Mouse (Mus musculus) brain, embryonic 14.5 days (tissue): ENCODE results near the gene Tulp3. TPM values are rescaled to one million over a fixed set of nuclear protein-coding genes. Genes with fewer than 3 reads are reported as not detected.
"Not testable (repeated sequence)": the region's sequence is repeated elsewhere in the genome, so short reads cannot be mapped to it uniquely, and the experiment has no call there.

ENCODE experiments used
- DNase-seq: peaks from one replicate; pipeline ENCODE4 v3.0.0-alpha.2; 2011; ENCODE audit warnings: low read depth
- CTCF ChIP-seq: fragments of 200-500 bp; IDR thresholded peaks from 2 replicates; pipeline ENCODE4 v1.5.1; 2012; ENCODE audit warnings: inconsistent platforms, mild to moderate bottlenecking, moderate library complexity, borderline replicate concordance; ENCODE audit not compliant: insufficient read depth, insufficient read length; ENCODE audit errors: extremely low read depth
- POLR2A ChIP-seq: fragments of 200-500 bp; IDR thresholded peaks from 2 replicates; pipeline ENCODE4 v1.6.1; 2012; ENCODE audit warnings: mild to moderate bottlenecking, inconsistent platforms, borderline replicate concordance; ENCODE audit not compliant: poor library complexity, insufficient read depth, insufficient read length, severe bottlenecking; ENCODE audit errors: extremely low read depth
- polyA plus RNA-seq: library from polyadenylated mRNA; depleted of rRNA; stranded (reverse); fragments of >200 nt; gene quantifications from 2 replicates; pipeline ENCODE4 v1.2.3, GENCODE M21; 2012; rRNA removed

Gene Tulp3
- polyA plus RNA-seq, result 38.4 and 39.0 TPM in 2 replicates

DNA sequence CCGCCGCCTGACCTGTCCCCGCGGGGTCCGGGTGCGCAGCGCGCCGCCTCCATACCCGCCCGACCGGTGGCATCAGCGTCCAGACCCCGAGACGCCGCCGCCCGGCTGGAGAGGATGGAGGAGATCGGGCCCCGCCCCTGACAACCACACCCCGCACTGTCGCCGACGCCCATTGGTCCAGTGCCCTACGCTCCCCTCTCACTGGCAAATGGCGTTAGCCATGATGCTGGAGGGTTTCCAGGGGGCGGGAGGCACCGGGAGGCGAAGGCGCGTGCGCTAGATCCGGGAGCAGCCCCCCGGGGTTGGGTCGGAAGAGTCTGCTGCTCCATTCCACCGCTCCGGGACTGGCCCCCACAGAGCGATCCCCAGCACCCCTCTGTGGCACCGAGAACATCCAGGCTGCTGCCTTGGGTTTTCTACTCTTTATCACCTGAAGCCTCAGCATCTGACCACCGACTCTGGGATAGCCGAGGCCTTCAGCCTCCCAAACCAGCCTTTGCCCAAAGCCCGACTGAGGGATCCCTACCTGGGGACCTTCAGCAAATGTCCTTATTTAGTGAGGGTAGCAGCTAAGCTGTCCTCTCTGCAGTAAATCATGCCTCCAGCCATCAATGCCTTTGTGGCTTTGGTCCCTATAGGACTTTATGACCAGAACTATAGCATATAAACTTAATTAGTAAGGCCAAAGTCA lies at the start of gene Tulp3:
Tulp3 (minus strand) TSS at position 126 of the 691 bp plus-strand sequence.
- TF ChIP-seq CTCF (no peak), POLR2A (peak; percentile 64)
- DNase-seq, result peak; percentile 99

DNA sequence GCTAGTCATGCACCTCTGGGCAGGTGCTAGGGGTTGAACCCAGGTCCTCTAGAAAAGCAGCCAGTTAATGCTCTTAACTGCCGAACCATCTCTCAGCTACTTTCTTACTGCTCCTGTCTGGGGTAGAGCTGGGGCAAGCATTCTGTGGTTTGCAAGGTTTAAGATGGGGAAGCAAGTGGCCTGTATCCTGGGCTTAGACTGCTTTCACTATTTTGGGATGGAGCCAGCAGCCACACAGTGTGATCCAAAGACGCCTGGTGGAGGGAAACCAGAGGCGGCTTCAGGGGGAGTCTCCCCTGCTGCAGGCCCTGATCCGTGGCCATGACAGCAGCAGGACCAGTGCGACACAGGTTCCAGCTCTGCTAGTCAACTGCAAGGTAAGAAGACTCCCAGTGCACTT lies 49.1 kb upstream of the Tulp3 start:
- no peak for TF ChIP-seq POLR2A
- no peak for TF ChIP-seq CTCF
- no peak for DNase-seq

DNA sequence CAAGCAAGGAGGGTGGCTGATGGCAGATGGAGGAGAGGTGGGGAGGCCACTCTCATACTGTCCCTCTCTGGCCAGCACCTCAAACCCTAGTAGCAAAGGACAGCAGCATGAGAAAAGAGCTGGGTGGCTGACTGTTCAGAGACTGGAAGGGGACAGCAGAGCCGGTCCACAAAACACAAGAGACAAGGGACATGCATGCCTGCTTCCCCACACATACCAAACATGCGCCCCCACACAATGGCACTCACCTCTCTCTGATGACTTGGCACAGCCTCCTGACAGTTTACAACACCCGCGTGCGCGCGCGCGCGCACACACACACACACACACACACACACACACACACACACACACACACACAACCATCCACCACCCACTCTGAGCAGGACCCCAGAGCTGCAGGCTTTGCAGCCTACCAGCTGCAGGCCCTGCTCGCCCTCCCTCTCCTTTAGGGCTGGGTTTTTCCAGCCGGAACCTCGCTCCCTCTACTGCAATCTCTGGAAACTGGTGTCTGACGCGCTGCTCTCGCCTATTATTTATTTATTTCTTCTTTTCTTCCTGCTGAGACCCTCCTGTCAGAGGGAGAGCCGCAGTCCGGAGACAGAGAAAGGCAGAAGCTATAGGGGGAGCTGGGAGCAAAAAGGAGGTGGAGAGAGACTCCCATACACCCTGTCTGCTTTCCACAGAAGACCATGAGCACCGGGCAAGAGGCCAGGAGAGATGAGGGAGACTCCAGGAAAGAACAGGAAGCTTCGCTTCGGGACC lies 44.0 kb upstream of the Tulp3 start:
- TF ChIP-seq CTCF, result no peak
- no peak for TF ChIP-seq POLR2A
- DNase-seq, result peak; percentile 77

DNA sequence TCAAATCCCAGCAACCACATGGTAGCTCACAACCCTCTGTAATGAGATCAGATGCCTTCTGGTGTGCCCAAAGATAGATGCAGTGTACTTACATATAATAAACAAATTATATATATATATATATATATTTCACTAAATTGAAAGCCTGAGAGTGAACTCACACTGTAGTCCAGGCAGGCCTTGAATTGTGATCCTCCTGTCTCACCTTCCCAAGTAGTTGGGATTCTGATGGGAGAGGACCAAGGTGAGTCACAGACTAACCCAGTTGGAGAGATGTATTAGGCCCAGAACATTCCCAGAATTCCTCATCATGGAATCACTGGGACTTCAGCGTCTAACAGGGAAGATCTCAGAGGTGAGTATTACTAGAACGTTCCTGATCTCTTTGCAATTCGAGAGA lies 43.3 kb upstream of the Tulp3 start, which contains the start of gene Nrip2:
Nrip2 (plus strand) TSS at position 301 of the 400 bp plus-strand sequence.
- no peak for DNase-seq
- no peak for TF ChIP-seq POLR2A
- no peak for TF ChIP-seq CTCF

DNA sequence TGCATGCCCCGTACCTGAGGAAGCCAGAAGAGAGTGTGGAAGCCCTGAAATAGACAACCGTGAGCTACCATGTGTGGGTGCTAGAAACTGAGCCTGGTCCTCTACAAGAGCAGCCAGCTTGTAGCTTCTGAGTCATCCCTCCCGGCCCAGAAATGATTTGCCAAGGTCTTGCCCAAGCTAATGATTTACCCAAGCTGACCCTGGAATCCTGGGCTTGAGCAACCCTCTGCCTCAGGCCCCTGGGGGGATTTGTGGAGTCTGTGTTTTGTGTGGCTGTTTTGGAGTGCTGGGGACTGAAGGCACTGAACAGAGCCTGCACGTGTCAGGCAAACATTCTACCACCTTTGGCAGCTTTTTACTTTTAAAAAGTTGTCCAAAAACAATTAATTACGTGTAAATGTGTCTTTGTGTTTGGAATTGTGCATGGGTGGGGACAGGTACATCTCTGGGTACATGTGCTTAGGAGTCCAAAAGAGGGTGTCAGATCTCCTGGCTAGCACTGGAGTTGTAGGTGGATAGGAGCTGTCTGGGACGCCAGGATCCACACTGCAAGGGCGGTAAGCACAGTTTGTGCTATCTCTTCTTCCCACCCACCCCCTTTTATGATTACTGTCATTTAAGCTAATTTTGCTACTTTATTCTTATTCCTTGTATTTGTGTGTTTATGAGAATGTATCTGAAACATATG lies 42.1 kb upstream of the Tulp3 start:
- no peak for DNase-seq
- TF ChIP-seq POLR2A, result no peak
- TF ChIP-seq CTCF, result no peak

DNA sequence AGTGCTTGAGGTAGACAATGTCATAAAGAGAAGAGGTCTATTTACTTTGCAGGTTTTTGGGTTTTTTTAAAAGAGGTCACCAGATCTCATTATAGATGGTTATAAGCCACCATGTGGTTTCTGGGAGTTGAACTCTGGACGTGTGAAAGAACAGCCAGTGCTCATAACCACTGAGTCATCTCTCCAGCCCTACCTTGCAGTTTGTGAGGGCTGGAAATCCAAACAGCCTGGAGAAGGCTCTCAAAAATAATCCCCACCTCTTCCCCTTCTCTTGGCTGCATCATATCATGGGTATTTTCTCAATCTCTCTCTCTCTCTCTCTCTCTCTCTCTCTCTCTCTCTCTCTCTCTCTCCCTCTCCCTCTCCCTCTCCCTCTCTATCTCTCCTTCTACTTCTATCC lies 35.0 kb upstream of the Tulp3 start:
- DNase-seq, result no peak
- TF ChIP-seq CTCF (no peak), POLR2A (no peak)

DNA sequence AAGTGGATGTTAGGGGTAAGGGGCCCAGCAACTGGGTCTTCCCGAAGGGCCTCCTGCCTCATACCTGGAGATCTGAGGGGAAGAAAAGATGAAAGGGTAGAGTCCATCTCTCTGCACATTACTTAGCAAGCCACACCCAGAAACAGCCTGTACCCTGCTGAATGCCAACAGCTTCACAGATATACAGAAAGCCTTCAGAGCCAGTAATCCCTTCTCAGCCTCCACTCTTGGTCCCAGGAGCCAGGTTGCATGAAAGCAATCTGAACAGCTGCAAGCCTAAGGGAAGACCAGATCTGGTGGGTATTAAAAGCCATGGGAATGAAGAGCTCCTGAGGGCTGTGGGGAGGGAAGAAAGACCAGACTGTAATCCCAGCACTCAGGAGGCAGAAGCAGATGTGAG lies 33.5 kb upstream of the Tulp3 start:
- no peak for DNase-seq
- no peak for TF ChIP-seq POLR2A
- TF ChIP-seq CTCF, result no peak

DNA sequence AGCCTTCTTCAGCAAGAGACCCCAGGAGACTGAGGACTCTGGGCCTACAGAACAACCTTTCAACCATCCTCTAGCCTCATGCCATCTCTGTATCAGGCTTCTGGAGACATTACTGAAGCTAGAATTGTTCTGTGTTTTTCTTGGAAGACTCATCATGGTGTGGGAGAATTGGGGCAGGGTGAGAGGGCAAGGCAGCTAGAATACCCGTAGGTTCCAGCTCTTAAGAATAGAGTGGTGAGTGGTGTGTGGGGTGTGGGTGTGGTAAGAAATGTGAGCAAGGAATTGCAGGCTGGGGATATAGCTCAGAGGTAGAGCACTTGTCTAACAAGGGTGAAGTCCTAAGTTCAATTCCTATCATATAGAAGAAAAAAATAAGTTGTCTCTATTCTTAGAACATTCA lies 29.4 kb upstream of the Tulp3 start:
- TF ChIP-seq CTCF (no peak), POLR2A (no peak)
- no peak for DNase-seq

DNA sequence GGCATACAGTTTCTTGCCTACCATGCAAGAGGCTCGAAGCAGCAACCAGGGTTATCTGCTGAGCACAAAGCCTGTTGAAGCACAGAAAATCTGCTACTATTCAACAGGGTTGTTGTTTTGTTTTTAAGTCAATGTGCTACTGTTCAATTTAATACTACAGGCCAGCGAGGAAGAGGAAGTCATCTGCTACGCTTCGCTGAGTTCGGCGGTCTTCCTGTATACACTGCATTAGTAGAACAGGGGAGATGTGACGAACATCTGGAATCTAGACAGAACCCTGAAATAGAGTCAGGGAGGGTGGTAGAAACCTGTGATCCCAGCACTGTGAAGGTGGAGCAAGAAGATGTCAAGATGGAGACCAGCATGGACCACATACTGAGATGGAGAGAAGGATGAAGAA lies 28.1 kb upstream of the Tulp3 start:
- TF ChIP-seq POLR2A, result no peak
- no peak for TF ChIP-seq CTCF
- DNase-seq, result no peak

DNA sequence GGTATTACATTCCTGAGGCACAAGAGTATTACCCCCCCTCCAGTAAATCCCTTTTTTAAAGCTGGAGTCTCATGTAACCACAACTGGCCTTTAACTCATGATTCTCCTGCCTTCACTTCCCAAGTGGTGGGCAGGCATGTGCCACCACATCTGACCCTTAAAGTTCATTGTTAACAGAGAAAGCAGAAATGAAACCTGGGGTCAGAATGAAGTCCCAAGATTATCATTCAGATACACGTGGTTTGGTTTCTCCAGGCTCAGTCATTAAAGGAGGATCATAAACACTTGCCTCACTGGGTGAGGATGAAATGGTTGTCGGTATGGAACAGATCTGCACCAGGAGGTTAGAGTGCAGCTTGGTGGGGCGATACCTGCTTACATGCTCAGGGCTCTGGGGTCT lies 25.6 kb upstream of the Tulp3 start:
- DNase-seq, result no peak
- no peak for TF ChIP-seq CTCF
- TF ChIP-seq POLR2A, result no peak

DNA sequence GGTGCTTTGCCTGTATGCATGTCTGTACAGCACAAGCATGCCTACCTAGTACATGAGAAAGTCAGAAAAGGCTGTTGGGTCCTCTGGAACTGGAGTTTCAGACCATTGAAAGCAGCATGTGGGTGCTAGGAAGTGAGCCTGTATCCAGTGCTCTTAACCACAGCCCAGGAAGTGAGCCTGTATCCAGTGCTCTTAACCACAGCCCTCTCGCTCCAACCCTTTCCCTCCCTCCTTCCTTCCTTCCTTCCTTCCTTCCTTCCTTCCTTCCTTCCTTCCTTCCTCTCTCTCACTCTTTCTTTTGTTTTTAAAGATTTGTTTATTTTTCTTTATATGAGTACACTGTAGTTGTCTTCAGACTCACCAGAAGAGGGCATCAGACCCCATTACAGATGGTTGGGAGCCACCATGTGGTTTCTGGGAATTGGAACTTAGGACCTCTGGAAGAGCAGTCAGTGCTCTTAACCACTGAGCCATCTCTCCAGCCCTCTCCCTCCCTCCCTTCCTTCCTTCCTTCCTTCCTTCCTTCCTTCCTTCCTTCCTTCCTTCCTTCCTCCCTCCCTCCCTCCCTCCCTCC lies 25.0 kb upstream of the Tulp3 start:
- DNase-seq, result not testable (repeated sequence)
